Mouse (Mus musculus): ENCODE results near the gene Fer. TPM values are rescaled to one million over a fixed set of nuclear protein-coding genes. Genes with fewer than 3 reads are reported as not detected.

Gene Fer
- polyA plus RNA-seq, 1 experiment from 2014 or later, result 32.2 TPM

DNA sequence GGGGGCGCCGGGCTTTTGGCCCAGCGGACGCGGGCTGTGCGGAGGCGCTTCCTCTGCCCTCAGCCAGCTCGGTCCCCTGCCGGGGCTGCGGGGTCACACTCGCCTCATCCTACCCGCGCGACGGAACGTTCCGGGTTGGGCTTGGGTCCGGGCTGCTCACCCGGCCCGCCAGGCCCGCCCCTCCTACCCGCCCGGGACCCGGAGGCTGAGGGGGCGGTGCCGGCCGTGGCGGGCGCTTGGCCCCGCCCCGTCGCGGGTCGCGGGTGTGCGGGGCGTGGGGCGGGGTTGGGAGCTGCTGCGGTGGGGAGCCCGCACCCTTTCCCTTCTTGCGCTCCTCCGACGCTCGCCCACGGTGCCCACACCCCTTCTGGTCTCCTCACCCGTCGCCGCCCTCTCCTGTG is 1.3 kb downstream of the Fer start:
- Histone ChIP-seq H3K36me3 (ENCODE audit: insufficient read depth) (no peaks in the 10 kb centered on the region), H3K4me2 (peak overlapping the region; percentile 85), H3K4me3 (ENCODE audit: low read depth, low read length) (peak overlapping the region; percentile 94), H3K27ac (ENCODE audit: low read depth) (peak overlapping the region; percentile 79), H3K27me3 (ENCODE audit: insufficient read depth, low read length) (no peaks in the 10 kb centered on the region), H3K9me3 (ENCODE audit: low read depth, low read length) (no peaks in the 10 kb centered on the region), H3K9ac (peak overlapping the region; percentile 85), H3K4me1 (ENCODE audit: insufficient read depth) (peaks cover 6% of the 10 kb centered on the region)
- under 1% methylated on average over 46 of the region's 48 CpGs for WGBS
- TF ChIP-seq CTCF (IDR thresholded peaks at IDR 0.05; ENCODE audit: low read depth), result no peak
- peak; percentile 79 for ATAC-seq (ENCODE audit: insufficient read depth)
- peak; percentile 67 for DNase-seq

DNA sequence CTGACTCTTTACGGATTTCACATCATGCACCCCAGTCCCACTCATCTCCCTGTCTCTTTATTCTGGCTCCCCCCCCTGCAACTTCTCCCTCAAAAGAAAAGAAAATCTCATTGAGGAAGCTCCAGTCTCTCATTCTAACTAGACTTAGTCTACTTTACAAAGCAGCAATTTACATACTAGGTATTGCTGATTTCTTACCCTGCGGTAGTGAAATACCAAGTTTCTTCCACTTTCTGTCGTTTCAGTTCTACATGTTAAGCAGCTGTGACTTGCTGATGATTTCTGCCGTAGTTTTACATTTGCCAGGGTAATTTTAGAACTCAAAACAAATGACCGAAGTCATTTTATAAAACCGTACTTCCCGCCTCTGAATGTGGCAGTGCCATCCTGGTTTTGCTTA is 8.9 kb downstream of the Fer start:
- no peak for TF ChIP-seq CTCF (IDR thresholded peaks at IDR 0.05; ENCODE audit: low read depth)
- no peak overlapping the region for H3K27ac ChIP-seq (ENCODE audit: low read depth)
- no peaks in the 10 kb centered on the region for H3K4me1 ChIP-seq (ENCODE audit: insufficient read depth)
- no peak overlapping the region for H3K4me3 ChIP-seq (ENCODE audit: low read depth, low read length)
- H3K27me3 ChIP-seq (ENCODE audit: insufficient read depth, low read length), result no peaks in the 10 kb centered on the region
- WGBS, result 92% methylated on average over 7 of the region's 7 CpGs
- H3K4me2 ChIP-seq, result no peak overlapping the region
- H3K9ac ChIP-seq, result no peak overlapping the region
- H3K36me3 ChIP-seq (ENCODE audit: insufficient read depth), result no peaks in the 10 kb centered on the region
- no peak for ATAC-seq (ENCODE audit: insufficient read depth)
- H3K9me3 ChIP-seq (ENCODE audit: low read depth, low read length), result no peaks in the 10 kb centered on the region
- DNase-seq, result no peak

- no peak overlapping the region for H3K9ac ChIP-seq
- no peak for TF ChIP-seq CTCF (IDR thresholded peaks at IDR 0.05; ENCODE audit: low read depth)
- H3K27me3 ChIP-seq (ENCODE audit: insufficient read depth, low read length), result no peaks in the 10 kb centered on the region
- WGBS, result 83% methylated on average over 4 of the region's 4 CpGs
- no peaks in the 10 kb centered on the region for H3K9me3 ChIP-seq (ENCODE audit: low read depth, low read length)
- no peak overlapping the region for H3K4me3 ChIP-seq (ENCODE audit: low read depth, low read length)
- no peaks in the 10 kb centered on the region for H3K36me3 ChIP-seq (ENCODE audit: insufficient read depth)
- H3K4me1 ChIP-seq (ENCODE audit: insufficient read depth), result no peaks in the 10 kb centered on the region
- no peak overlapping the region for H3K27ac ChIP-seq (ENCODE audit: low read depth)
- no peak for DNase-seq
- no peak for ATAC-seq (ENCODE audit: insufficient read depth)
- no peak overlapping the region for H3K4me2 ChIP-seq
Measured at GRCm38 (mm10) chr17:63878889-63879288, 16.0 kb downstream of the Fer start.

GRCm38 (mm10) chr17:63880009-63880408 is 17.1 kb downstream of the Fer start:
- H3K9me3 ChIP-seq (ENCODE audit: low read depth, low read length), result no peaks in the 10 kb centered on the region
- H3K4me3 ChIP-seq (ENCODE audit: low read depth, low read length), result no peak overlapping the region
- 69% methylated on average over 4 of the region's 4 CpGs for WGBS
- DNase-seq, result no peak
- no peaks in the 10 kb centered on the region for H3K4me1 ChIP-seq (ENCODE audit: insufficient read depth)
- TF ChIP-seq CTCF (IDR thresholded peaks at IDR 0.05; ENCODE audit: low read depth), result no peak
- H3K27ac ChIP-seq (ENCODE audit: low read depth), result no peak overlapping the region
- no peak overlapping the region for H3K9ac ChIP-seq
- H3K27me3 ChIP-seq (ENCODE audit: insufficient read depth, low read length), result no peaks in the 10 kb centered on the region
- H3K36me3 ChIP-seq (ENCODE audit: insufficient read depth), result no peaks in the 10 kb centered on the region
- ATAC-seq (ENCODE audit: insufficient read depth), result no peak
- no peak overlapping the region for H3K4me2 ChIP-seq

- no peak for DNase-seq
- no peaks in the 10 kb centered on the region for H3K4me1 ChIP-seq (ENCODE audit: insufficient read depth)
- no peaks in the 10 kb centered on the region for H3K27me3 ChIP-seq (ENCODE audit: insufficient read depth, low read length)
- no peak for ATAC-seq (ENCODE audit: insufficient read depth)
- 91% methylated on average over 2 of the region's 2 CpGs for WGBS
- no peak overlapping the region for H3K9ac ChIP-seq
- TF ChIP-seq CTCF (IDR thresholded peaks at IDR 0.05; ENCODE audit: low read depth), result no peak
- no peaks in the 10 kb centered on the region for H3K36me3 ChIP-seq (ENCODE audit: insufficient read depth)
- H3K9me3 ChIP-seq (ENCODE audit: low read depth, low read length), result no peaks in the 10 kb centered on the region
- H3K4me3 ChIP-seq (ENCODE audit: low read depth, low read length), result no peak overlapping the region
- no peak overlapping the region for H3K27ac ChIP-seq (ENCODE audit: low read depth)
- H3K4me2 ChIP-seq, result no peak overlapping the region
Measured at GRCm38 (mm10) chr17:63886988-63887387, 24.1 kb downstream of the Fer start.

DNA sequence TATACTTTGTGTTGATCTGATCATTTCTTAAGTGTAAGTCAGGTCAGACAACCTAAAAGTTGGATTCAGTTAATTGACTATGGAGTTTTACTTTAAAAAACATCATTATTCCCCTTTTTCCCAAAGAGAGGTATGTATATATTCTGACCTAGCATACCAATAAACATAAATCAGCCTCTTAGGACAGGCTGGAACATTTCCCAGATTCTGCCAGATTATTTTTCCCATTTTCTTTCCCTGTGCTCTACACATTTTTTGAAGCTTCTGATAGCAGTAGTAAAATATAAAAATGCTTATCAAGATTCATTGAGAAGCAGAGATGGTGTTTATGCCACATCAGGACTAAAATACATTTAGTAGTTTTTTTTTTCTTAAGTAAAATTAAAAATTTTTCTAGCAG is 27.7 kb downstream of the Fer start:
- H3K9ac ChIP-seq, result no peak overlapping the region
- no peaks in the 10 kb centered on the region for H3K9me3 ChIP-seq (ENCODE audit: low read depth, low read length)
- DNase-seq, result no peak
- no peaks in the 10 kb centered on the region for H3K27me3 ChIP-seq (ENCODE audit: insufficient read depth, low read length)
- H3K27ac ChIP-seq (ENCODE audit: low read depth), result no peak overlapping the region
- no peak overlapping the region for H3K4me2 ChIP-seq
- no peaks in the 10 kb centered on the region for H3K4me1 ChIP-seq (ENCODE audit: insufficient read depth)
- H3K36me3 ChIP-seq (ENCODE audit: insufficient read depth), result no peaks in the 10 kb centered on the region
- no peak for ATAC-seq (ENCODE audit: insufficient read depth)
- no peak overlapping the region for H3K4me3 ChIP-seq (ENCODE audit: low read depth, low read length)
- TF ChIP-seq CTCF (IDR thresholded peaks at IDR 0.05; ENCODE audit: low read depth), result no peak

DNA sequence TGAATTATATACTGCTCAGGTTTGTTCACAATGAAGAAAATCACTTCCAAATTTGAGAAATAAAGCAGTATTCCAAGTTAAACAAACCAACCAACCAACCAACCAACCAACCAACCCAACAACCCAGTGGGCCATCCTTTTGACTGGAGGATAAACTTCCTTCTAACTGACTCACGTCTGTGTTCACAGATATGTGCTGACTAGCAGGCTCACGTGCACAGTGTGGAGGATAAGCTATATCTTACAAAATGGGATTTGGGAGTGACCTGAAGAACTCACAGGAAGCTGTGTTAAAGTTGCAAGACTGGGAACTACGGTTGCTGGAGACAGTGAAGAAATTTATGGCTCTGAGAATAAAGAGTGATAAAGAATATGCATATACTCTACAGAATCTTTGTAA is 33.0 kb downstream of the Fer start:
- 0 out of 2 replicates have a peak, but pooled peaks cover 3% of the 10 kb centered on the region for H3K36me3 ChIP-seq (ENCODE audit: insufficient read depth)
- H3K9ac ChIP-seq, result no peak overlapping the region
- no peaks in the 10 kb centered on the region for H3K4me1 ChIP-seq (ENCODE audit: insufficient read depth)
- no peak for DNase-seq
- H3K27me3 ChIP-seq (ENCODE audit: insufficient read depth, low read length), result no peaks in the 10 kb centered on the region
- H3K4me2 ChIP-seq, result no peak overlapping the region
- no peaks in the 10 kb centered on the region for H3K9me3 ChIP-seq (ENCODE audit: low read depth, low read length)
- ATAC-seq (ENCODE audit: insufficient read depth), result no peak
- 56% methylated on average over 3 of the region's 3 CpGs for WGBS
- H3K4me3 ChIP-seq (ENCODE audit: low read depth, low read length), result no peak overlapping the region
- H3K27ac ChIP-seq (ENCODE audit: low read depth), result no peak overlapping the region
- no peak for TF ChIP-seq CTCF (IDR thresholded peaks at IDR 0.05; ENCODE audit: low read depth)

DNA sequence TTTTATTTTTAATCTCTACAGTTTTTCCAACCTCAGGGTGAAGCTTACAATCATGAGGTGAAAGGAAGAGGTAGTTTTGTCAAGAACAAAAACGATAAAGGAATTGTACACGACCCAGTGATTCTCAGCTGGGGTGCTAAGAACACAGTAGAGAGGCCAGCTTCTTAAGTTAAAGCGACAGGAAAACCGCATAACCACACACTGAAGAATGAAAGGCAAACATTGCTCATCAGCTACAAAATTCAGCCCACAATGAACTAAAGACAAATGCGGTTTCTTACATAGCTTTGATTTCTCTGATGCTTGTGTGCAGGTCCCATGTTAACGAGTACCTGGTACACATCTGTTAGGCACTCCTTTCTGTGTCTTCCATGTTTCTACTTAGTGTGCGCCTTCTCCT is 34.2 kb downstream of the Fer start:
- H3K4me3 ChIP-seq (ENCODE audit: low read depth, low read length), result no peak overlapping the region
- 0 out of 2 replicates have a peak, but pooled peaks cover 3% of the 10 kb centered on the region for H3K36me3 ChIP-seq (ENCODE audit: insufficient read depth)
- no peak for ATAC-seq (ENCODE audit: insufficient read depth)
- no peaks in the 10 kb centered on the region for H3K27me3 ChIP-seq (ENCODE audit: insufficient read depth, low read length)
- WGBS, result 87% methylated on average over 7 of the region's 7 CpGs
- H3K27ac ChIP-seq (ENCODE audit: low read depth), result no peak overlapping the region
- TF ChIP-seq CTCF (IDR thresholded peaks at IDR 0.05; ENCODE audit: low read depth), result no peak
- H3K4me1 ChIP-seq (ENCODE audit: insufficient read depth), result no peaks in the 10 kb centered on the region
- no peak for DNase-seq
- H3K9ac ChIP-seq, result no peak overlapping the region
- H3K9me3 ChIP-seq (ENCODE audit: low read depth, low read length), result no peaks in the 10 kb centered on the region
- no peak overlapping the region for H3K4me2 ChIP-seq
